Mouse (Mus musculus) lung, embryonic 16.5 days (tissue): Measurements from ENCODE around the gene Bphl. TPM values are rescaled to one million over a fixed set of nuclear protein-coding genes. Genes with fewer than 3 reads are reported as not detected.

Experiments
- ATAC-seq: fragments of 200-750 bp; cut with Nextera tagmentation; 2 replicates; pipeline ENCODE4 v1.8.0; 2017; ENCODE audit warnings: low read depth, mild to moderate bottlenecking, moderate library complexity
- H3K27ac ChIP-seq: fragments of 300-500 bp; sonication (generic); 2 replicates; pipeline ENCODE4 v1.5.1; 2014; ENCODE audit warnings: mild to moderate bottlenecking, control low read depth, low read length
- H3K27me3 ChIP-seq: fragments of 300-500 bp; sonication (generic); 2 replicates; pipeline ENCODE4 v1.6.1; 2014; ENCODE audit warnings: low read depth, low read length, mixed read lengths; ENCODE audit not compliant: control insufficient read depth, insufficient read depth
- H3K36me3 ChIP-seq: fragments of 300-500 bp; sonication (generic); 2 replicates; pipeline ENCODE4 v1.6.1; 2014; ENCODE audit warnings: low read length; ENCODE audit not compliant: control insufficient read depth, insufficient read depth
- H3K4me1 ChIP-seq: fragments of 300-500 bp; sonication (generic); replicated peaks from 2 replicates; pipeline ENCODE4 v1.6.1; 2014; ENCODE audit warnings: low read length, mixed read lengths; ENCODE audit not compliant: control insufficient read depth, insufficient read depth
- H3K4me2 ChIP-seq: fragments of 300-500 bp; sonication (generic); 2 replicates; pipeline ENCODE4 v1.6.1; 2014; ENCODE audit warnings: low read depth, low read length, control low read depth
- H3K4me3 ChIP-seq: fragments of 300-500 bp; sonication (generic); 2 replicates; pipeline ENCODE4 v1.5.1; 2014; ENCODE audit warnings: mild to moderate bottlenecking, low read length, control low read depth
- H3K9ac ChIP-seq: fragments of 300-500 bp; sonication (generic); 2 replicates; pipeline ENCODE4 v1.6.1; 2014; ENCODE audit warnings: low read length, control low read depth
- H3K9me3 ChIP-seq: fragments of 300-500 bp; sonication (generic); 2 replicates; pipeline ENCODE4 v1.6.1; 2016; ENCODE audit warnings: low read length; ENCODE audit not compliant: control insufficient read depth
- WGBS: fragments of 180-500 bp; shearing (Covaris S2); extraction: QIAGEN DNeasy Blood & Tissue Kit; methylation state at CpG from one replicate; pipeline ENCODE4 v1.1.7; 2014; 5-methylcytosine and 5-hydroxymethylcytosine counted together
- polyA plus RNA-seq: library from polyadenylated mRNA; unstranded; fragments of >200 nt; fragmentation: Nextera tagmentation; extraction: Ambion mirVana; gene quantifications from 2 replicates; pipeline ENCODE4 v1.2.1, GENCODE M21; 2015

The Bphl gene
- polyA plus RNA-seq, 1 experiment from 2014 or later, result 70.6 TPM

- no peak overlapping the region for H3K4me3 ChIP-seq
- H3K9ac ChIP-seq, result no peak overlapping the region
- H3K27me3 ChIP-seq, result no peaks in the 10 kb centered on the region
- H3K36me3 ChIP-seq, result peaks cover 4% of the 10 kb centered on the region; the same call in 1 of the 2 replicates
- 0 out of 2 replicates have a peak, but pooled peaks cover 2% of the 10 kb centered on the region for H3K4me1 ChIP-seq
- 36% methylated on average over 11 of the region's 11 CpGs for WGBS
- ATAC-seq, result peak; percentile 94
- H3K4me2 ChIP-seq, result no peak overlapping the region
- H3K27ac ChIP-seq, result no peak overlapping the region
- H3K9me3 ChIP-seq, result no peaks in the 10 kb centered on the region
Measured at GRCm38 (mm10) chr13:34046421-34047012, 9.1 kb downstream of the Bphl start.

DNA sequence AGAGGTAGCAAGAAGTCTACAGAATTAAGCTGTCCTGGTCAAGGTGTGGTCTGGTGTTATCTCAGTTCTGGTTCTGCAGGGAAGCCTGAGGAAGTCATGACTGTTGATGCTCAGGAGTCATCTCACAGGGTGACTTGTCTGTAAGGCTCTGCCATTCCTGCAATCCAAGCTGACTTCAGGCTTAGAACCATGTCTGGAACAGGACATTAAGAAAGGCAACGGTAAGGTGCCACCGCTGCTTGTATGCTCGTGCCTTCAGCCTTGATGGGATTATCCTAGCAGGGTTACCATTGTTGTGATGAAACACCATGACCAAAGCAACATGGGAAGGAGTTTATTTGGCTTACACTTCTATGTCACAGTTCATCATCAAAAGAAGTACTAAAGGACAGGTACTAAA lies 10.1 kb downstream of the Bphl start:
- Histone ChIP-seq H3K36me3 (peaks cover 4% of the 10 kb centered on the region; the same call in 1 of the 2 replicates), H3K4me3 (no peak overlapping the region), H3K4me2 (no peak overlapping the region), H3K4me1 (0 out of 2 replicates have a peak, but pooled peaks cover 2% of the 10 kb centered on the region), H3K27ac (no peak overlapping the region), H3K27me3 (no peaks in the 10 kb centered on the region), H3K9ac (no peak overlapping the region), H3K9me3 (no peaks in the 10 kb centered on the region)
- ATAC-seq, result no peak
- 83% methylated on average over 3 of the region's 3 CpGs for WGBS

DNA sequence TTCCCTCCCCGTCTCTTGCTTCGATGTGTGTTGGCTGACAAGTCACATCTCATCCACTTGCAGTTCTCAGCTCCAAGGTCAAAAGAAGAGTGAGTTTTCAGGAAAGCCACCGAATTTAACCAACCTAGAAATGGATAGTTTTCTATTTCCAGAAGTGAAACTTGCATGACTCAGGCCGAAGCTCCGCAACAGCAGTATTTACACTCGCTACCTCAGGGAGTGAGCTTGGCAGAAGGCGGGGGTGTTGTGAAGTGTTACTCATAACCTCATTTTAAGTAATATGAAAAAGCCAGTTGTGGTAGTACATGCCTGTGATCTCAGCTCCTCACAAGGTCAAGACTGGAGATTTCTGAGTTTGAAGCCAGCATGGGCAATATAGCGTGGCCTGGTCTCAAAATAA lies 13.1 kb downstream of the Bphl start:
- H3K27ac ChIP-seq, result no peak overlapping the region
- peaks cover 6% of the 10 kb centered on the region; the same call in 1 of the 2 replicates for H3K36me3 ChIP-seq

DNA sequence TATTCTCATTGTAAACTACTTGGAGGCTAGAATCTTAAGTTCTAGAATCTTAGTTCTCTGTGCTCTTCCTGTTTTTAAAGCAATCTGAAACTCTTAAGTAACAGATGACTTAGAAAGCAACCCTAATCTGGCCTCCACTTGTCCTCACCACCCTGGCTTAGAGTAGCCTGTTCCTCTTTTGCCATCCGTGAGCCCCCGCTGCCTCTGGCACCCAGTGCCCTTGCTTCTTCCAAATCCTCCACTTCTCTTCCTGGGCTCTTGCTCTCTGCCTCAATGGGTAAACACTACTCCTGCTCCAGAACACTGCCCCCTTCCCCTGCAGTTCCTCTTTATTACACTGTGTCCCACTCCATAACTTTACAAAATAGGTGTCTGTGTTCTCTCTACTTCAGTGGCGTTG lies 14.3 kb downstream of the Bphl start:
- peaks cover 4% of the 10 kb centered on the region for H3K4me1 ChIP-seq
- no peak overlapping the region for H3K4me2 ChIP-seq
- H3K4me3 ChIP-seq, result no peak overlapping the region
- H3K9ac ChIP-seq, result no peak overlapping the region
- no peak overlapping the region for H3K27ac ChIP-seq
- ATAC-seq, result no peak
- no peaks in the 10 kb centered on the region for H3K27me3 ChIP-seq
- H3K36me3 ChIP-seq, result peaks cover 12% of the 10 kb centered on the region
- 82% methylated on average over 3 of the region's 3 CpGs for WGBS
- no peaks in the 10 kb centered on the region for H3K9me3 ChIP-seq

More for the DNA sequence above, 13.1 kb downstream of the Bphl start:
- Histone ChIP-seq H3K27me3 (no peaks in the 10 kb centered on the region), H3K4me1 (peaks cover 5% of the 10 kb centered on the region), H3K4me3 (no peak overlapping the region), H3K4me2 (no peak overlapping the region), H3K9me3 (no peaks in the 10 kb centered on the region), H3K9ac (no peak overlapping the region)
- ATAC-seq, result no peak
- 88% methylated on average over 8 of the region's 8 CpGs for WGBS

GRCm38 (mm10) chr13:34053673-34054282 lies 16.4 kb downstream of the Bphl start:
- Histone ChIP-seq H3K4me3 (no peak overlapping the region), H3K27ac (peak overlapping the region; percentile 65), H3K4me1 (peaks cover 3% of the 10 kb centered on the region), H3K4me2 (no peak overlapping the region), H3K36me3 (peaks cover 13% of the 10 kb centered on the region), H3K9ac (no peak overlapping the region), H3K9me3 (no peaks in the 10 kb centered on the region), H3K27me3 (no peaks in the 10 kb centered on the region)
- WGBS, result 47% methylated on average over 13 of the region's 13 CpGs
- ATAC-seq, result peak; percentile 74

- Histone ChIP-seq H3K27ac (peak overlapping the region; percentile 65), H3K36me3 (peaks cover 13% of the 10 kb centered on the region), H3K4me2 (no peak overlapping the region), H3K27me3 (no peaks in the 10 kb centered on the region), H3K9me3 (no peaks in the 10 kb centered on the region), H3K4me3 (no peak overlapping the region), H3K9ac (no peak overlapping the region), H3K4me1 (peaks cover 3% of the 10 kb centered on the region)
- peak; percentile 73 for ATAC-seq
- 53% methylated on average over 4 of the region's 4 CpGs for WGBS
Measured at GRCm38 (mm10) chr13:34054391-34054790, 17.0 kb downstream of the Bphl start.

- H3K9ac ChIP-seq, result no peak overlapping the region
- H3K4me2 ChIP-seq, result no peak overlapping the region
- peaks cover 3% of the 10 kb centered on the region for H3K4me1 ChIP-seq
- peak; percentile 65 for ATAC-seq
- H3K9me3 ChIP-seq, result no peaks in the 10 kb centered on the region
- no peak overlapping the region for H3K4me3 ChIP-seq
- peaks cover 13% of the 10 kb centered on the region for H3K36me3 ChIP-seq
- WGBS, result 66% methylated on average over 3 of the region's 3 CpGs
- peak overlapping the region; percentile 65 for H3K27ac ChIP-seq
- H3K27me3 ChIP-seq, result no peaks in the 10 kb centered on the region
Measured at GRCm38 (mm10) chr13:34054983-34055382, 17.6 kb downstream of the Bphl start.

- peaks cover 3% of the 10 kb centered on the region for H3K4me1 ChIP-seq
- no peak overlapping the region for H3K4me2 ChIP-seq
- H3K4me3 ChIP-seq, result no peak overlapping the region
- no peaks in the 10 kb centered on the region for H3K27me3 ChIP-seq
- H3K36me3 ChIP-seq, result peaks cover 10% of the 10 kb centered on the region
- ATAC-seq, result no peak
- no peak overlapping the region for H3K9ac ChIP-seq
- H3K27ac ChIP-seq, result no peak overlapping the region
- WGBS, result 88% methylated on average over 1 of the region's 1 CpGs
- no peaks in the 10 kb centered on the region for H3K9me3 ChIP-seq
Measured at GRCm38 (mm10) chr13:34057252-34057651, 19.9 kb downstream of the Bphl start.

DNA sequence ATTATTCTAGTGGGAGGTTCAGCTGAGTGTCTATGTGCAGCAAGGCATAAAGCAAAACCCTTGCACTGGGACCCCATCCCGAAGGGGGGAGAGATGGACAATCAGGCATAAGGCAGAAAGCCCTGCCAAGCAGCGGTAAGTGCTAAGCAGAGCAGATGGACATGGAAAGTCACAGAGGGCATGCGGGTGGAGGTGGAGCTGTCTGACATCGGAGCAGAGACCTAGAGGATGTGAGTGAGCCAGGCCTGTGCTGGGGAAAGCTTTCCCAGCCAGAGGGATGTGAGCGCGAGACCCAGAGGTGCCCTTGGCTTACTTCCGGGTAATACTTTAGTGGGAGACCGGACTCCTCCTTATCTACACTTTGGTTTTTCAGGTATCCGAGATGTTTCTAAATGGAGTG lies 22.7 kb downstream of the Bphl start:
- WGBS, result 86% methylated on average over 9 of the region's 9 CpGs
- ATAC-seq, result no peak
- Histone ChIP-seq H3K4me3 (no peak overlapping the region), H3K27me3 (no peaks in the 10 kb centered on the region), H3K9ac (no peak overlapping the region), H3K36me3 (peaks cover 10% of the 10 kb centered on the region), H3K4me1 (no peaks in the 10 kb centered on the region; the same call in 1 of the 2 replicates), H3K27ac (no peak overlapping the region), H3K4me2 (no peak overlapping the region), H3K9me3 (no peaks in the 10 kb centered on the region)
